ENCODE assay signal across 8 mouse cellular contexts in genomic region chr11:120348684-120349370, GRCm38 (mm10). TPM values are rescaled to one million over a fixed set of nuclear protein-coding genes. Genes with fewer than 3 reads are reported as not detected.
DNase-seq lines count a peak whose midpoint lies in the region; ATAC-seq and TF ChIP-seq lines count a peak whose summit lies in the region.

No protein-coding gene starts in this region.

- peaks cover 19% of the 10 kb centered on the region for H3K36me3 ChIP-seq in forebrain, embryonic 14.5 days (ENCODE audit: control insufficient read depth, insufficient read depth, low read length)
- H3K36me3 ChIP-seq in hindbrain, embryonic 16.5 days (ENCODE audit: control insufficient read depth, insufficient read depth, low read length), result peaks cover 5% of the 10 kb centered on the region; the same call in 1 of the 2 replicates
- peaks cover 16% of the 10 kb centered on the region for H3K36me3 ChIP-seq in liver, embryonic 12.5 days

- no peak for TF ChIP-seq CTCF in gastrocnemius, adult 2 months (IDR thresholded peaks at IDR 0.05)
- TF ChIP-seq CTCF in brain, embryonic 14.5 days (IDR thresholded peaks at IDR 0.05; ENCODE audit: borderline replicate concordance, extremely low read depth, insufficient read depth, insufficient read length), result no peak

- H3K9me3 ChIP-seq in forebrain, embryonic 14.5 days (replicated peaks; ENCODE audit: control insufficient read depth, low read length), result no peaks in the 10 kb centered on the region
- H3K9me3 ChIP-seq in hindbrain, embryonic 16.5 days (ENCODE audit: control insufficient read depth, low read length), result no peaks in the 10 kb centered on the region
- no peaks in the 10 kb centered on the region for H3K9me3 ChIP-seq in liver, embryonic 12.5 days (replicated peaks)

- intact Hi-C loops in gastrocnemius, adult 2 months (cut with DNase I), result loop anchor here (2.0 kb wide), 1 partner anchor 30 kb away; the partner anchor contains the start of gene Faap100

- DNase-seq in gastrocnemius, adult 2 months, result peak; percentile 80
- DNase-seq in gastrocnemius, adult 18-20 months (ENCODE audit: low spot score), result no peak
- DNase-seq in brain, embryonic 14.5 days (ENCODE audit: low read depth), result peak; percentile 85
- DNase-seq in forebrain, embryonic 14.5 days (ENCODE audit: low spot score), result peak; percentile 76
- DNase-seq in thymus, postnatal 25 days, result peak; percentile 44

- peak; percentile 21; the same call in 1 of the 2 replicates for ATAC-seq in forebrain, embryonic 14.5 days
- peak; percentile 34; the same call in 1 of the 2 replicates for ATAC-seq in hindbrain, embryonic 16.5 days
- peak; percentile 2; the same call in 1 of the 2 replicates for ATAC-seq in liver, embryonic 12.5 days
- 0 out of 2 replicates have a peak, but pooled peaks have one; percentile 1 for ATAC-seq in monocyte, adult 5-6 weeks (replicated peaks; ENCODE audit: insufficient number of reproducible peaks, low FRiP score, low TSS enrichment, poor library complexity, severe bottlenecking)

- peak overlapping the region; percentile 100 for H3K27ac ChIP-seq in gastrocnemius, adult 2 months
- H3K27ac ChIP-seq in forebrain, embryonic 14.5 days (ENCODE audit: low read depth, low read length), result peak overlapping the region; percentile 99
- H3K27ac ChIP-seq in hindbrain, embryonic 16.5 days (ENCODE audit: low read depth, low read length), result peak overlapping the region; percentile 100
- peak overlapping the region; percentile 98 for H3K27ac ChIP-seq in liver, embryonic 12.5 days

- H3K4me2 ChIP-seq in forebrain, embryonic 14.5 days (ENCODE audit: low read length), result peak overlapping the region; percentile 99
- peak overlapping the region; percentile 95 for H3K4me2 ChIP-seq in hindbrain, embryonic 16.5 days (ENCODE audit: low read length)
- H3K4me2 ChIP-seq in liver, embryonic 12.5 days, result peak overlapping the region; percentile 100

- peaks cover 20% of the 10 kb centered on the region for H3K4me1 ChIP-seq in forebrain, embryonic 14.5 days (ENCODE audit: control insufficient read depth, insufficient read depth, low read length)
- peaks cover 36% of the 10 kb centered on the region for H3K4me1 ChIP-seq in hindbrain, embryonic 16.5 days (ENCODE audit: control insufficient read depth, insufficient read depth, low read depth, low read length)
- peaks cover 74% of the 10 kb centered on the region for H3K4me1 ChIP-seq in liver, embryonic 12.5 days

- H3K4me3 ChIP-seq in gastrocnemius, adult 2 months, result peak overlapping the region; percentile 98
- H3K4me3 ChIP-seq in forebrain, embryonic 14.5 days (ENCODE audit: low read depth, low read length), result peak overlapping the region; percentile 100
- H3K4me3 ChIP-seq in hindbrain, embryonic 16.5 days (ENCODE audit: low read length), result peak overlapping the region; percentile 85
- peak overlapping the region; percentile 99 for H3K4me3 ChIP-seq in liver, embryonic 12.5 days

- no peak; the same call in 1 of the 2 replicates for TF ChIP-seq POLR2A in brain, embryonic 14.5 days (IDR thresholded peaks at IDR 0.05; ENCODE audit: borderline replicate concordance, extremely low read depth, insufficient read depth, insufficient read length, poor library complexity, severe bottlenecking)

- under 1% methylated on average over 41 of the region's 53 CpGs for WGBS in forebrain, embryonic 14.5 days
- 4% methylated on average over 40 of the region's 53 CpGs for WGBS in hindbrain, embryonic 16.5 days
- 3% methylated on average over 46 of the region's 53 CpGs for WGBS in liver, embryonic 12.5 days (ENCODE audit: insufficient replicate concordance)

- H3K9ac ChIP-seq in forebrain, embryonic 14.5 days (ENCODE audit: low read length), result peak overlapping the region; percentile 100
- H3K9ac ChIP-seq in hindbrain, embryonic 16.5 days (ENCODE audit: low read depth, low read length), result peak overlapping the region; percentile 98
- peak overlapping the region; percentile 100 for H3K9ac ChIP-seq in liver, embryonic 12.5 days

- H3K27me3 ChIP-seq in forebrain, embryonic 14.5 days (replicated peaks; ENCODE audit: control insufficient read depth, insufficient read depth, low read length), result no peaks in the 10 kb centered on the region
- H3K27me3 ChIP-seq in hindbrain, embryonic 16.5 days (replicated peaks; ENCODE audit: control insufficient read depth, insufficient read depth, low read length), result no peaks in the 10 kb centered on the region
- H3K27me3 ChIP-seq in liver, embryonic 12.5 days (replicated peaks), result peaks cover 32% of the 10 kb centered on the region

RNA-seq across cellular contexts. Expression of gene Actg1, which starts 0.5 kb away (rescaled TPM):
- total RNA-seq in gastrocnemius, adult 2 months (2021), result 100 to 1,000 TPM; 201 to 262 TPM
- total RNA-seq in gastrocnemius, adult 18-20 months (2021), result 100 to 1,000 TPM; 158 to 253 TPM
- 1,716 and 3,108 TPM in 2 replicates for polyA plus RNA-seq in brain, embryonic 14.5 days (2012; rRNA removed)
- 3,852 and 3,863 TPM in 2 replicates for polyA plus RNA-seq in forebrain, embryonic 14.5 days (2014; fragmentation: Nextera tagmentation; extraction: Ambion mirVana)
- 4,199 and 4,222 TPM in 2 replicates for polyA plus RNA-seq in hindbrain, embryonic 16.5 days (2015; fragmentation: Nextera tagmentation; extraction: Ambion mirVana)
- polyA plus RNA-seq in liver, embryonic 12.5 days (2016; fragmentation: Nextera tagmentation; extraction: Ambion mirVana), result 952 and 1,008 TPM in 2 replicates
- 1,753 to 2,142 TPM (median 1,849 TPM) in 3 replicates for total RNA-seq in monocyte, adult 5-6 weeks (2017)

RNA-seq across cellular contexts. Expression of gene Fscn2, which starts 12.5 kb away (rescaled TPM):
- total RNA-seq in gastrocnemius, adult 2 months (2021), result under 1 TPM in 1 of 2 experiments, not detected in 1; 0.87 TPM
- total RNA-seq in gastrocnemius, adult 18-20 months (2021), result under 1 TPM; 0.39 to 0.52 TPM
- polyA plus RNA-seq in brain, embryonic 14.5 days (2012; rRNA removed), result 0.95 and 0.96 TPM in 2 replicates
- polyA plus RNA-seq in forebrain, embryonic 14.5 days (2014; fragmentation: Nextera tagmentation; extraction: Ambion mirVana), result 0.75 and 1.4 TPM in 2 replicates
- polyA plus RNA-seq in hindbrain, embryonic 16.5 days (2015; fragmentation: Nextera tagmentation; extraction: Ambion mirVana), result 0.66 and 1.6 TPM in 2 replicates
- polyA plus RNA-seq in liver, embryonic 12.5 days (2016; fragmentation: Nextera tagmentation; extraction: Ambion mirVana), result 0.16 and 0.18 TPM in 2 replicates
- 0.29 to 0.75 TPM in 2 of 3 replicates, not detected in the other for total RNA-seq in monocyte, adult 5-6 weeks (2017)

RNA-seq across cellular contexts. Expression of gene Faap100, which starts 29.7 kb away (rescaled TPM):
- 10 to 100 TPM; 18.5 to 18.8 TPM for total RNA-seq in gastrocnemius, adult 2 months (2021)
- total RNA-seq in gastrocnemius, adult 18-20 months (2021), result 10 to 100 TPM in 1 of 2 experiments, 1 to 10 TPM in 1; 8.3 to 19.3 TPM
- 114 and 122 TPM in 2 replicates for polyA plus RNA-seq in brain, embryonic 14.5 days (2012; rRNA removed)
- polyA plus RNA-seq in forebrain, embryonic 14.5 days (2014; fragmentation: Nextera tagmentation; extraction: Ambion mirVana), result 51.7 and 71.1 TPM in 2 replicates
- 103 and 109 TPM in 2 replicates for polyA plus RNA-seq in hindbrain, embryonic 16.5 days (2015; fragmentation: Nextera tagmentation; extraction: Ambion mirVana)
- 12.8 and 13.1 TPM in 2 replicates for polyA plus RNA-seq in liver, embryonic 12.5 days (2016; fragmentation: Nextera tagmentation; extraction: Ambion mirVana)
- total RNA-seq in monocyte, adult 5-6 weeks (2017), result 5.5 to 16.4 TPM (median 9.4 TPM) in 3 replicates
